Mouse (Mus musculus) CD4-positive, CD25-positive, alpha-beta regulatory T cell (primary cell): Measurements from ENCODE around the gene Zfp968. TPM values are rescaled to one million over a fixed set of nuclear protein-coding genes. Genes with fewer than 3 reads are reported as not detected.

Experiments used
- polyA plus RNA-seq: library from polyadenylated mRNA; unstranded; fragments of 100-300 nt; shearing (Covaris generic); gene quantifications from one replicate; pipeline ENCODE4 v1.2.1, GENCODE M21; 2017

Zfp968 gene
- polyA plus RNA-seq, result 2.9 TPM

GRCm38 (mm10) chr2:175372136-175372535, at the start of gene Zfp968:
Zfp968 (plus strand) TSS chr2:175372436.

DNA sequence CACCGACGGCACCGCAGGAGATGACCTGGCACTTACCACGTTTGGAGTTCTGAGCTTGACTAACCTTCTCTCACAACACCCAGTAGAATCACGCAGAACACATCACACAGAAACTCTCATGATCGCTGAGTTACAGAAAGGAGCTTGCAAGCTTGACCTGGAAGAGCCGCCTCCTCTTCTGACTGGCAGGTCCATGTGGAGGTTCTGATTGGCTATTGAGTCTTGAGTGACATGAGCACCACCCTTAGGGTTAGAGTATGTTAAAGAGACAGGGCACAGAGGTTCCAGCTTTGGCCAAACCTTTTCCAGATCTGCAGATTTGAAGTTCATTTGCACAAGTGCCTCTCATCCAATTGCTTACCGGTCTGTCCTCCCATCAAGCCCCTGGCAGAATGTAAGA, 34.1 kb upstream of the Zfp968 start, which contains the start of gene Gm4631:
TSS of gene Gm4631 (minus strand) at position 101 of the 400 bp plus-strand sequence.

Other genes with a start within 250 kb of the Zfp968 start
- 7.7 TPM for gene Gm14399, start 230.4 kb upstream of the Zfp968 start, polyA plus RNA-seq
- gene Gm14443, start 196.6 kb upstream of the Zfp968 start, polyA plus RNA-seq, result 0.13 TPM
- gene Gm14391, start 165.5 kb upstream of the Zfp968 start, polyA plus RNA-seq, result 3.4 TPM
- gene Gm14440, start 97.3 kb upstream of the Zfp968 start, polyA plus RNA-seq, result 3.6 TPM
- 11.9 TPM for gene Gm4631, start 34.2 kb upstream of the Zfp968 start, polyA plus RNA-seq
- 13.8 TPM for gene Gm4724, start 63.4 kb downstream of the Zfp968 start, polyA plus RNA-seq
- gene Zfp965, start 97.5 kb downstream of the Zfp968 start, polyA plus RNA-seq, result 6.5 TPM